Mouse (Mus musculus) ES-E14 (cell line): ENCODE results near the gene Ofcc1.

ENCODE experiments used
- CHD2 ChIP-seq: IDR thresholded peaks from 2 replicates; pipeline ENCODE4 v1.6.1; 2014; ENCODE audit warnings: mild to moderate bottlenecking, low read depth, low read length, inconsistent platforms
- MAFK ChIP-seq: IDR thresholded peaks from 2 replicates; pipeline ENCODE4 v1.6.1; 2014; ENCODE audit warnings: mild to moderate bottlenecking, low read depth, low read length, inconsistent platforms; ENCODE audit not compliant: insufficient read depth
- ZC3H11A ChIP-seq: IDR thresholded peaks from 2 replicates; pipeline ENCODE4 v1.6.1; 2012; ENCODE audit warnings: low read depth, mild to moderate bottlenecking, inconsistent platforms, low read length, borderline replicate concordance
- ZNF384 ChIP-seq: IDR thresholded peaks from 2 replicates; pipeline ENCODE4 v1.6.1; 2012; ENCODE audit warnings: low read depth, low read length, inconsistent platforms

DNA sequence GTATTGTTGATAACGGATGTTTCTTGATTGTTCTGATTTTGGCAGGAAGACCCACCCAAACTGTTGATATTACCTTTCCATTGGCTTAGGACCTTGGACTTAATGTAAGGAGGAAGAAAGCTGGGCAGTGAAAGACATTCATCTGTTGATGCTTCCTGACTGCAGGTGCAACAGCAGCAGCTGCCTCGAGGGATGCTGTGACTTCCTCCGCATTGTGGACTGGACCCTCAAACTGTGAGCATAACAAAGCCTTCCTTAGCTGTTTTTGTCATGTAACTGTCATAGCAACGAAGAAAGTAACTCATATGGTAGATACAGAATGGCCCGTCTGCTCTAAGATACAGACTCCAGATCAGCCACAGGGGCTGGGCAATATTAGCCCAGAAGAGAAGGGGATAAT is 102.5 kb downstream of the Ofcc1 start:
- TF ChIP-seq ZC3H11A = no peak
- TF ChIP-seq MAFK = no peak
- no peak for TF ChIP-seq CHD2
- TF ChIP-seq ZNF384 = no peak
